Mouse (Mus musculus) cortical plate, adult 2 months (tissue): ENCODE data around the gene Gm5741. TPM values are rescaled to one million over a fixed set of nuclear protein-coding genes. Genes with fewer than 3 reads are reported as not detected.

Experiments used
- H3K27ac ChIP-seq: fragments of 200-500 bp; 2 replicates; pipeline ENCODE4 v1.5.1; 2012; ENCODE audit warnings: low read length, control low read depth, inconsistent platforms; ENCODE audit not compliant: insufficient read depth
- H3K4me1 ChIP-seq: fragments of 200-500 bp; 2 replicates; pipeline ENCODE4 v1.6.1; 2011; ENCODE audit warnings: low read length; ENCODE audit not compliant: control insufficient read depth, insufficient read depth
- H3K4me3 ChIP-seq: fragments of 200-500 bp; 2 replicates; pipeline ENCODE4 v1.5.1; 2011; ENCODE audit warnings: mild to moderate bottlenecking, low read length, control low read depth; ENCODE audit not compliant: insufficient read depth
- CTCF ChIP-seq: fragments of 200-500 bp; IDR thresholded peaks from 2 replicates; pipeline ENCODE4 v1.5.1; 2011; ENCODE audit warnings: mild to moderate bottlenecking, control low read depth, low read length; ENCODE audit not compliant: insufficient read depth; ENCODE audit errors: extremely low read depth
- POLR2A ChIP-seq: fragments of 200-500 bp; IDR thresholded peaks from 2 replicates; pipeline ENCODE4 v1.6.1; 2011; ENCODE audit warnings: mild to moderate bottlenecking, low read length, control low read depth; ENCODE audit not compliant: insufficient read depth; ENCODE audit errors: extremely low read depth
- polyA plus RNA-seq: library from polyadenylated mRNA; depleted of rRNA; stranded (reverse); fragments of >200 nt; gene quantifications from 2 replicates; pipeline ENCODE4 v1.2.3, GENCODE M21; 2012

Gene Gm5741
- polyA plus RNA-seq, 1 experiment: not detected

GRCm38 (mm10) chr8:85062603-85063002, 5.2 kb downstream of the Gm5741 start:
- no peak overlapping the region for H3K27ac ChIP-seq
- no peak overlapping the region for H3K4me3 ChIP-seq
- H3K4me1 ChIP-seq: peaks cover 2% of the 10 kb centered on the region; the same call in 1 of the 2 replicates
- no peak for TF ChIP-seq CTCF
- TF ChIP-seq POLR2A: no peak

- H3K4me1 ChIP-seq: peaks cover 2% of the 10 kb centered on the region; the same call in 1 of the 2 replicates
- H3K4me3 ChIP-seq: peak within 1 kb of the TSS; percentile 59
- peak within 1 kb of the TSS; percentile 6; the same call in 1 of the 2 replicates for H3K27ac ChIP-seq
- TF ChIP-seq POLR2A (peak; percentile 75), CTCF (no peak)
Measured at GRCm38 (mm10) chr8:85059879-85060616, 7.7 kb downstream of the Gm5741 start, which contains the start of gene Fbxw9. Gene Fbxw9 (plus strand): TSS chr8:85060055.

GRCm38 (mm10) chr8:85057367-85057766, 10.4 kb downstream of the Gm5741 start:
- Histone ChIP-seq H3K4me3 (no peak overlapping the region), H3K27ac (no peak overlapping the region), H3K4me1 (peaks cover 2% of the 10 kb centered on the region; the same call in 1 of the 2 replicates)
- TF ChIP-seq CTCF: no peak
- no peak for TF ChIP-seq POLR2A

- Histone ChIP-seq H3K4me3 (no peak overlapping the region), H3K27ac (no peak overlapping the region), H3K4me1 (no peaks in the 10 kb centered on the region; the same call in 1 of the 2 replicates)
- TF ChIP-seq POLR2A: no peak
- no peak for TF ChIP-seq CTCF
Measured at GRCm38 (mm10) chr8:85043619-85044018, 24.2 kb downstream of the Gm5741 start.

GRCm38 (mm10) chr8:85037681-85038531, 29.9 kb downstream of the Gm5741 start:
- no peaks in the 10 kb centered on the region; the same call in 1 of the 2 replicates for H3K4me1 ChIP-seq
- TF ChIP-seq POLR2A: peak; percentile 39; the same call in 1 of the 2 replicates
- no peak for TF ChIP-seq CTCF
- H3K27ac ChIP-seq: peak overlapping the region; percentile 23; the same call in 1 of the 2 replicates
- H3K4me3 ChIP-seq: peak overlapping the region; percentile 68

GRCm38 (mm10) chr8:85037366-85037680, 30.5 kb downstream of the Gm5741 start:
- peak overlapping the region; percentile 68 for H3K4me3 ChIP-seq
- no peaks in the 10 kb centered on the region; the same call in 1 of the 2 replicates for H3K4me1 ChIP-seq
- H3K27ac ChIP-seq: peak overlapping the region; percentile 23; the same call in 1 of the 2 replicates
- TF ChIP-seq POLR2A (no peak), CTCF (no peak)

- TF ChIP-seq POLR2A (peak; percentile 54; the same call in 1 of the 2 replicates), CTCF (no peak)
- Histone ChIP-seq H3K4me1 (no peaks in the 10 kb centered on the region; the same call in 1 of the 2 replicates), H3K27ac (peak within 1 kb of the TSS; percentile 90), H3K4me3 (peak within 1 kb of the TSS; percentile 68)
Measured at GRCm38 (mm10) chr8:85036718-85037365, 30.9 kb downstream of the Gm5741 start, which contains the start of gene Tnpo2. Gene Tnpo2 (plus strand): TSS chr8:85036915.

- H3K4me3 ChIP-seq: peak overlapping the region; percentile 68
- H3K4me1 ChIP-seq: no peaks in the 10 kb centered on the region; the same call in 1 of the 2 replicates
- no peak overlapping the region; the same call in 1 of the 2 replicates for H3K27ac ChIP-seq
- TF ChIP-seq POLR2A (no peak; the same call in 1 of the 2 replicates), CTCF (no peak)
Measured at GRCm38 (mm10) chr8:85036381-85036717, 31.4 kb downstream of the Gm5741 start.

GRCm38 (mm10) chr8:85035728-85036310, 32.0 kb downstream of the Gm5741 start:
- Histone ChIP-seq H3K4me3 (peak overlapping the region; percentile 68), H3K27ac (no peak overlapping the region), H3K4me1 (no peaks in the 10 kb centered on the region; the same call in 1 of the 2 replicates)
- TF ChIP-seq POLR2A (no peak), CTCF (no peak)
